Mouse (Mus musculus) heart, adult 9 months (tissue): Measurements from ENCODE around the gene Fam129a.
A peak's percentile ranks its signal among the peaks of the same experiment; 100 is the strongest.

Source experiments
- DNase-seq, 2 experiments: peaks; one replicate each; pipeline ENCODE4 v3.0.0; 2022; ENCODE audit warnings: low spot score in 2 of 2

The Fam129a gene

DNA sequence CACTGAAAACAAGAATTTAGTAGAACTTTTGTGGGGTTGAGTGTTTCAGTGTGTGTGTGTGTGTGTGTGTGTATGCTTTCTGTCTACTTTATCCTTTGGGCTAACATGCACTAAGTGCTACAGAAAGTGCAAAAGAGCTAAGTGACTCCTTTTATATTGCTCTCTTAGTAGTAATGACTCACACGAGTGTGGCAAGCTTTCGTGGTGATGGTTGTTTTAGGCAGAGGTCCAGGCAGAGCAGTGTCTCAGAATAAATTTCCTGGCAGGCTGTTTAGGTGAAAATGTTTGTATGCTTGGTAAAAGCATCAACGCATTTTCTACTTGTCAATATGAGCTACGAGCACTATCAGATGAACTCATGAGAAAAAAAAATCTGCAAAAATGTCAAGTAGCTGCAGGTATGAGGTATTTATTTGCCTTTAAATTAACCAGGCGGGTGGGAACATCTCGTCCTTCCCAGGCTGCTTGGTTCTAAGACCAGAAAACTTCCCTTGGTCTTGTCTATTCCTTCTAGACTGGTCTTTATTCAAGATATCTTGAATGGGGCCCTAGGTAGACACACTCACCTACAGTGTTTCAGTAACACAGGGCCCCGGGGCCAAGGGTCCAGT, 119.7 kb downstream of the Fam129a start:
- DNase-seq: peak in 1 of 2 experiments; percentile 58

DNA sequence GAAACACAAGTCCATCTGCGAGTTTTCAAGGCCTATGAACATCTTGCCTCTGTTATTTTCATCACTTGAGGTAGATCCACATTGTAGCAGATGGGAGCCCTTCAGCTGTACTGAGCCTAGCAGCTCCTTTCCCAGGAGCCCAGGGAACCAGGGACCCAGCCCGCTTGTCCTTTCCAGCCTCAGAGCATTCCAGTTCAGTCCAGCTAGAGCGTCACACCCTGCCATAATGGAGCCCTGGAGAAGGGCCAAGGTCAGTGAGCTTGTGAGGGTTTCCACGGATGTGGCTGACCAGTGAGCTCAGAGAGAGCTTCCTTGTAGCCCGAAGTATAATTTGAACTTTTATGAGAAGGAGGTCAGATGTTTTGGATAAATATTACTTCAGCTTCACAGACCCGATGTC, 121.9 kb downstream of the Fam129a start:
- DNase-seq: peak; percentile 86 to 88

- DNase-seq: no peak
These were observed 125.8 kb downstream of the Fam129a start for GRCm38 (mm10) chr1:151696751-151697150.

DNA sequence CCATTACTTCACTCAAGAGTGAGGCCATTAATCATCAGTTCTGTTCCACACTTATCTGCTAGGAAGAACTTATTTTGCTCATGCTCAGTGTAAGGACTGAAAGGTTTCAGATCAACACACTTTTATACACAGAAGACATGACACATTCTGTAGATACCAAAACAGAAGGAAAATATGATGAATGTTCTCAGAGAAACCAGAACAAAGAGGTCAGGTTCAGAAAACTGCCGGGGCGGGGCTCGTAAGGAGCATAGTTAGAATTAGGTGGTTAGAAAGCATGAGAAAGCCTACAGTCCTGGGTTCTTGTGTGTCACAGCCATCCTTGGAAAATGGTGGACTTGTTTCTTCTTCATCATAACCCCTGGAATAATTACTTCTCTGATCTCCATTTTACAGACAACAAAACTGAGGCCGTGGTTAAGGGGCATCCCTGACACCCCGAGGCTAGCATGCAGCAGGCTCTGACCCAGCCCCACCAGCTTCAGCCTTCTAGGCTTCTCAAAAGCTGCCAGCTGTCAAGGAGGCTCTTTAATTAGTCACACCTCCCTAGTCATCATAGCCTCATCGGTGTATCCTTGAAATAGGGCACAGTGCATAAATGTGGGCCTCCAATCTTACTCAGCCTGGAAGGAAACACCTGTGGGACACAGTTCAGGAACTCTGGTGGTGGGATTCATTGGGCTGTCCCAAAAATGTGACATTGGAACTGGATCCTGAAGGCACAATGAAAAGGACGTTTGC, 127.1 kb downstream of the Fam129a start:
- no peak for DNase-seq

- no peak for DNase-seq
These were observed 128.4 kb downstream of the Fam129a start for GRCm38 (mm10) chr1:151699363-151699762.

- DNase-seq: no peak
These were observed 131.8 kb downstream of the Fam129a start for GRCm38 (mm10) chr1:151702816-151703215.

GRCm38 (mm10) chr1:151705723-151706396, 134.9 kb downstream of the Fam129a start:
- peak; percentile 56 to 87 for DNase-seq

GRCm38 (mm10) chr1:151706397-151706752, 135.4 kb downstream of the Fam129a start:
- DNase-seq: no peak

GRCm38 (mm10) chr1:151708966-151709733, 138.2 kb downstream of the Fam129a start:
- no peak for DNase-seq

- DNase-seq: no peak
These were observed 138.7 kb downstream of the Fam129a start for GRCm38 (mm10) chr1:151709734-151710022.

DNA sequence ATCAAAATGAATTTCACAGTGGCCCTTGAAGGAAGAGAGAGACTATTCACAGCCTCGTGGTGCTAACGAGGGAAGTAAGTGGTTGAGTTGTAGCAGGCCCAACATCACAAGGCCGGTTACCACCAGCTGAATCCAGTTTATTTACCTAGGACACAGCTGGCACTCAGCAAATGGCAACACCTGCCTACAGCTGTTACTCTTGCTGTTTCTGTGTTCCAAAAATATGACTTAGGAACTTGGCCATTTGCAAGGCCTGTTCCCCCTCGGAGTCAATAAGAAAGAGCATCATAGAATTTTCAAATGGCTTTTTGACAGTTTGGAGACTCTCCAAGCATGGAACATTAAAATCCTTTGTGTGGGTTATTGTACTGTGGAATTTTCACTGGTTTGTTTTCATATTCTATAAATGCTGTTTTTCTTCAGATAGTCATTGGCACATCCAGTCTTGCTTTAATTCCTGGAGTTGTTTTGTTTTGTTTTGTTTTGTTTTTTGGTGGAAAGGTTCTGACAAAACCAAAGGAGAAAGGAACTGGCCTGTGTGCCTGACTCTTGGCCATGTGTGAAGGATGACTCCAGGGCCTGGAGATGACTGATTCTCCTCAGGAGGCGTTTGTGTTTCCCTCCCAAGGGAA, 139.6 kb downstream of the Fam129a start:
- DNase-seq: no peak

DNA sequence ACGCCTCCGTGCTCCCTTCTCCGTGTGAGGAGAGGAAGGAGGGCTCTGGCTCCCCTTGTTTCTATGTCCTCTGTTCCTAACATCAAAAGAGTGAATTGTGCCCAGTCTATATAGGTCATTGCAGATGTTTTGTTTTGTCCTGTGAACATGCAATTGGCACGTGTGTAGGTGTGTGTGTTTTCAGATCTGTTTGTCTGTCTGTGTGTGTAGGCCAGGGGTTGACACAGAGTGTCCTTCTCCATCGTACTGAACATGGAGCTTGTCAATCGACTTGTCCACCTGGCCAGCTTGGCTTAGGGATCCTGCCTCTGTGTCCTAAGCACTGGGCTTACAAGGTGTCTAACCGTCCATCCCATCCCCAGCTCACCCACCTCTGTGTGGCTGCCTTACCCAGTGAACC, 140.1 kb downstream of the Fam129a start:
- DNase-seq: no peak

GRCm38 (mm10) chr1:151712664-151713063, 141.7 kb downstream of the Fam129a start:
- DNase-seq: no peak

GRCm38 (mm10) chr1:151713622-151714021, 142.6 kb downstream of the Fam129a start:
- DNase-seq: no peak

DNA sequence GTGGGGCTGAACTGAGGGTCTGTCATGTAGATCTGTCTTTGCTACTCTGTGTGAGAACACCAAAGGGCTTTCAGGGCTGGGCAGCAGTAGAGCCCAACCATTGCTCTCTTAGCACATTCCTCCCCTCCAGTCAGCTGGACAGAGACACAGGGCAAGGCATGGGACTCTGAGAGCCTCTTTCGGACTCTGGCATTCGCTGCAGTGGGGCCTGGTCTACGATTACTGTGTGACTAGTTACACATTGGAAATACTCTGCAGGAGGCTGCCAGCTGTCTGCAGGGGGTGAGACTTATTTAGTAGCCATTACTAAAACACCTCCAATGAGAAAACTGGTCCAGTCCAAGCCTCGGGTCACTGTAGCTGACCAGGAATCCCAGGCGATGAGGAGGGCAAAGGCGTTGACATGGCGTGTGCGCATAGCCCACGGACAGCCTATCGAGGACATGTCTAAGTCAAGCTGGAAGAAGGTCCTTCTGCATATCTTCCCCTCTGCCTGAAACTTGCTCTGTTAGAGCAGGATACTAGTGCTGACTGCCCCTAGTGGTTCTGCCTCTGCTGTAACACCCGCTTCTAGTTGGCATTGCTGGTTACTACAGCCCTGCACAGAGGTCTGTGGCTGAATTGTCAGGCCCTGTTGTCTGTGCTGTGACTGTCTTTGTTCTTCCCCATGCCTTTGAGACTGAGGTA, 145.2 kb downstream of the Fam129a start:
- no peak for DNase-seq

DNA sequence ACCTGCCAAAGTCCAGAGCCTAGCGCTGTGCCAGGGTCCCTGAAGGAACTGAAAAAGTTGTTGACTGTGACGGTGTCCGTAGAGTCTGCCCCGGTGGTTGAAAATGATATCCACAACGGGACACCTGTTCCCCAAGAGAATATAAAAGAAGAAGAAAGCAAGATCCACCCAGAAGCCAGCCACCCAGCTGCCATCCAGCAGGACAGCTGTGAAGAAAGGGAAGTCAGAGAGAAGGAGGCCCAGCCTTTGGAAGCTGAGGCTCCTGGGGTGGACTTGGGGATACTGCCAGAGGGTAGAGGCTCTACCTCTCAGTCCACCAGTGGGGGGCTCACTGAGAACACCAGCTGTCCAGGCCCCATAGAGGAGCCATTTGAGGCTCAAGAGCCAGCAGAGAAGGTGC, 146.6 kb downstream of the Fam129a start:
- DNase-seq: no peak

DNA sequence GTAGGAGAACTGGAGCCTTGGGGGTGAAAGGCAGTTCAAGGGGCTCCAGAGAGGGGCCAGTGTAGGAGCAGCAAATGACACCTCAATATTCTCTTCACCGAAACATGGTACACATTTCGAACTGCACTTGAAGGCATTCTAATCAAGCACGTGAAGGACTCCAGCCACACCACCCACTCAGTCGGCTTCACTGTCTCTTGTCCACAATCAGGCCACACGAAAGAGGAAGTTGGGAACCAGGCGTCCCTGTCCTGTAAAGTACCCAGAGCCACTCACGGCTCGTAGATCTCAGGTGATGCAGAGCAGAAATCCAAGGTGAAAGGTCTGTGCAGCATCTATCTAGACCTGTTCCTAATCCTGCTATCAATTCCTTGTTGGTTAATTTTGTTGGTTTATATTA, 147.6 kb downstream of the Fam129a start:
- DNase-seq: no peak

DNA sequence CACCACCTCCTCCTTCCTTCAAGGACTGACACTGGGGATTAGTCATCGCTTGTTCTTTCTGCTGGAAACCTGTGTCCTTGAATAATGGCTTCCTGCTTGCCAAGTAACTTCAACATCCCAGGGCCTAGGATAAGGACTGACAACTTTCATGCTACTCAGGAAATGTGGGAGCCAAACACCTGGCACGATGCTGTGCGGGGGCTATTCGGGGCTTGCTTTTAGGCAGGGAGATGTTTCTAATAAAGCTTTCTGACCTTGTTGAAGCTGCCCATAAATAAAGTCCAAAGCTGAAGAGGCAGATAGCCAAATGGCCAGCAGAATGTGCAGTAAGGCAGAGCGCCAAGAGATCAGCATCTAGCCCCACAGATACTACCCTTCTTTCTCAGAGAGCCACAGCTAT, 148.9 kb downstream of the Fam129a start:
- no peak for DNase-seq

GRCm38 (mm10) chr1:151720566-151720965, 149.6 kb downstream of the Fam129a start:
- DNase-seq: no peak

GRCm38 (mm10) chr1:151721357-151721983, 150.5 kb downstream of the Fam129a start:
- DNase-seq: no peak

GRCm38 (mm10) chr1:151723771-151724170, 152.8 kb downstream of the Fam129a start:
- DNase-seq: no peak
